Mouse (Mus musculus) left cerebral cortex, adult 18-20 months (tissue): Measurements from ENCODE around the gene Nup37. TPM values are rescaled to one million over a fixed set of nuclear protein-coding genes. Genes with fewer than 3 reads are reported as not detected.

Experiments used
- DNase-seq, 2 experiments: peaks; one replicate each; pipeline ENCODE4 v3.0.0; 2021 to 2022; ENCODE audit warnings: low spot score in 2 of 2, mixed read lengths in 1 of 2
- total RNA-seq, 2 experiments: library from RNA; stranded (reverse); gene quantifications; 2 replicates each; pipeline ENCODE4 v1.2.3; 2021

Nup37 gene
- total RNA-seq, 2 experiments from 2014 or later: 5.3 to 8.0 TPM

GRCm38 (mm10) chr10:88225421-88225820 lies 78.6 kb downstream of the Nup37 start:
- DNase-seq: no peak

GRCm38 (mm10) chr10:88227962-88228361 lies 81.2 kb downstream of the Nup37 start:
- DNase-seq: no peak

Other genes starting within 250 kb of the Nup37 start
- under 1 TPM in 1 of 2 experiments, not detected in 1; 0.70 TPM for gene Pmch, start 55.9 kb upstream of the Nup37 start, total RNA-seq
- 1 to 10 TPM in 1 of 2 experiments, under 1 TPM in 1; 0.51 to 1.3 TPM for gene Parpbp, start 51 bp upstream of the Nup37 start, total RNA-seq
- 10 to 100 TPM; 20.9 to 23.8 TPM for gene Washc3, start 54.1 kb downstream of the Nup37 start, total RNA-seq
- 1 to 10 TPM; 1.6 TPM for gene Dram1, start 232.1 kb downstream of the Nup37 start, total RNA-seq
- 10 to 100 TPM; 67.8 to 71.8 TPM for gene Gnptab, start 232.1 kb downstream of the Nup37 start, total RNA-seq